Mouse (Mus musculus): ENCODE measurements at regions not wholly inside any gene's neighbourhood (a gene's known extent, or its start where the extent isn't known, plus 50 kb on each side); places are given as distances from the start of the nearest gene placed in this dataset.

GRCm38 (mm10) chr6:95179993-95180392 is 63.0 kb downstream of the Kbtbd8 start:
- 67% methylated on average over 2 of the region's 2 CpGs for WGBS
- Histone ChIP-seq H3K4me3 (no peak overlapping the region), H3K27me3 (replicated peaks; ENCODE audit: low read depth, poor library complexity, severe bottlenecking) (no peaks in the 10 kb centered on the region), H3K27ac (replicated peaks) (no peak overlapping the region), H3K9me3 (no peaks in the 10 kb centered on the region), H3K4me1 (peaks cover 7% of the 10 kb centered on the region), H3K36me3 (replicated peaks) (no peaks in the 10 kb centered on the region)
- no peak for DNase-seq (ENCODE audit: low spot score)

- DNase-seq (ENCODE audit: low spot score), result no peak
Measured at GRCm38 (mm10) chr6:95182238-95182637, 65.2 kb downstream of the Kbtbd8 start.

GRCm38 (mm10) chr6:95185074-95185931 is 68.3 kb downstream of the Kbtbd8 start:
- Histone ChIP-seq H3K27me3 (replicated peaks; ENCODE audit: low read depth, poor library complexity, severe bottlenecking) (no peaks in the 10 kb centered on the region), H3K27ac (replicated peaks) (no peak overlapping the region), H3K4me3 (no peak overlapping the region), H3K36me3 (replicated peaks) (no peaks in the 10 kb centered on the region), H3K9me3 (no peaks in the 10 kb centered on the region), H3K4me1 (peaks cover 17% of the 10 kb centered on the region)
- 81% methylated on average over 7 of the region's 7 CpGs for WGBS
- DNase-seq (ENCODE audit: low spot score), result no peak

More at GRCm38 (mm10) chr6:95182238-95182637, 65.2 kb downstream of the Kbtbd8 start:
- no peaks in the 10 kb centered on the region for H3K9me3 ChIP-seq
- peaks cover 13% of the 10 kb centered on the region for H3K4me1 ChIP-seq
- no peaks in the 10 kb centered on the region for H3K27me3 ChIP-seq (replicated peaks; ENCODE audit: low read depth, poor library complexity, severe bottlenecking)
- WGBS, result 38% methylated on average over 1 of the region's 1 CpGs
- no peak overlapping the region for H3K4me3 ChIP-seq
- H3K27ac ChIP-seq (replicated peaks), result no peak overlapping the region
- no peaks in the 10 kb centered on the region for H3K36me3 ChIP-seq (replicated peaks)

- H3K27ac ChIP-seq (replicated peaks), result no peak overlapping the region
- no peak for DNase-seq (ENCODE audit: low spot score)
- H3K4me1 ChIP-seq, result no peaks in the 10 kb centered on the region
- no peak overlapping the region for H3K4me3 ChIP-seq
- H3K36me3 ChIP-seq (replicated peaks), result no peaks in the 10 kb centered on the region
- WGBS, result 72% methylated on average over 2 of the region's 2 CpGs
- H3K27me3 ChIP-seq (replicated peaks; ENCODE audit: low read depth, poor library complexity, severe bottlenecking), result no peaks in the 10 kb centered on the region
- no peaks in the 10 kb centered on the region for H3K9me3 ChIP-seq
Measured at GRCm38 (mm10) chr6:95196631-95197030, 79.6 kb downstream of the Kbtbd8 start.

GRCm38 (mm10) chr6:95198611-95199010 is 81.6 kb downstream of the Kbtbd8 start:
- H3K9me3 ChIP-seq, result no peaks in the 10 kb centered on the region
- H3K27ac ChIP-seq (replicated peaks), result no peak overlapping the region
- H3K27me3 ChIP-seq (replicated peaks; ENCODE audit: low read depth, poor library complexity, severe bottlenecking), result no peaks in the 10 kb centered on the region
- no peak for DNase-seq (ENCODE audit: low spot score)
- 88% methylated on average over 6 of the region's 6 CpGs for WGBS
- no peaks in the 10 kb centered on the region for H3K36me3 ChIP-seq (replicated peaks)
- H3K4me1 ChIP-seq, result peaks cover 17% of the 10 kb centered on the region
- H3K4me3 ChIP-seq, result no peak overlapping the region

- H3K27me3 ChIP-seq (replicated peaks; ENCODE audit: low read depth, poor library complexity, severe bottlenecking), result no peaks in the 10 kb centered on the region; the same call in 1 of the 2 replicates
- H3K4me1 ChIP-seq, result peaks cover 29% of the 10 kb centered on the region
- H3K27ac ChIP-seq (replicated peaks), result peak overlapping the region; percentile 70
- H3K36me3 ChIP-seq (replicated peaks), result no peaks in the 10 kb centered on the region
- 35% methylated on average over 6 of the region's 6 CpGs for WGBS
- H3K4me3 ChIP-seq, result no peak overlapping the region
- DNase-seq (ENCODE audit: low spot score), result peak; percentile 27
- H3K9me3 ChIP-seq, result no peaks in the 10 kb centered on the region
Measured at GRCm38 (mm10) chr6:95202291-95202790, 85.3 kb downstream of the Kbtbd8 start.

GRCm38 (mm10) chr6:95202978-95203377 is 85.9 kb downstream of the Kbtbd8 start:
- Histone ChIP-seq H3K4me1 (peaks cover 29% of the 10 kb centered on the region), H3K4me3 (no peak overlapping the region), H3K36me3 (replicated peaks) (no peaks in the 10 kb centered on the region), H3K9me3 (no peaks in the 10 kb centered on the region), H3K27me3 (replicated peaks; ENCODE audit: low read depth, poor library complexity, severe bottlenecking) (no peaks in the 10 kb centered on the region; the same call in 1 of the 2 replicates), H3K27ac (replicated peaks) (no peak overlapping the region)
- WGBS, result 74% methylated on average over 9 of the region's 9 CpGs
- DNase-seq (ENCODE audit: low spot score), result no peak

- no peaks in the 10 kb centered on the region for H3K36me3 ChIP-seq (replicated peaks)
- H3K4me3 ChIP-seq, result no peak overlapping the region
- WGBS, result 59% methylated on average over 3 of the region's 3 CpGs
- H3K4me1 ChIP-seq, result peaks cover 29% of the 10 kb centered on the region
- no peak for DNase-seq (ENCODE audit: low spot score)
- H3K27ac ChIP-seq (replicated peaks), result no peak overlapping the region
- no peaks in the 10 kb centered on the region; the same call in 1 of the 2 replicates for H3K27me3 ChIP-seq (replicated peaks; ENCODE audit: low read depth, poor library complexity, severe bottlenecking)
- no peaks in the 10 kb centered on the region for H3K9me3 ChIP-seq
Measured at GRCm38 (mm10) chr6:95204231-95204630, 87.2 kb downstream of the Kbtbd8 start.

- no peaks in the 10 kb centered on the region; the same call in 1 of the 2 replicates for H3K27me3 ChIP-seq (replicated peaks; ENCODE audit: low read depth, poor library complexity, severe bottlenecking)
- WGBS, result 37% methylated on average over 2 of the region's 2 CpGs
- DNase-seq (ENCODE audit: low spot score), result peak; percentile 54
- no peak overlapping the region for H3K4me3 ChIP-seq
- H3K4me1 ChIP-seq, result peaks cover 25% of the 10 kb centered on the region
- no peaks in the 10 kb centered on the region for H3K9me3 ChIP-seq
- no peaks in the 10 kb centered on the region for H3K36me3 ChIP-seq (replicated peaks)
- H3K27ac ChIP-seq (replicated peaks), result no peak overlapping the region
Measured at GRCm38 (mm10) chr6:95207063-95207462, 90.0 kb downstream of the Kbtbd8 start.

GRCm38 (mm10) chr6:95217431-95217830 is 100.4 kb downstream of the Kbtbd8 start:
- Histone ChIP-seq H3K27me3 (replicated peaks; ENCODE audit: low read depth, poor library complexity, severe bottlenecking) (peaks cover 8% of the 10 kb centered on the region), H3K36me3 (replicated peaks) (no peaks in the 10 kb centered on the region), H3K9me3 (no peaks in the 10 kb centered on the region), H3K4me3 (no peak overlapping the region), H3K4me1 (no peaks in the 10 kb centered on the region), H3K27ac (replicated peaks) (no peak overlapping the region)
- DNase-seq (ENCODE audit: low spot score), result no peak
- 58% methylated on average over 6 of the region's 6 CpGs for WGBS

GRCm38 (mm10) chr6:95218830-95219229 is 101.8 kb downstream of the Kbtbd8 start:
- WGBS, result 65% methylated on average over 3 of the region's 3 CpGs
- Histone ChIP-seq H3K36me3 (replicated peaks) (no peaks in the 10 kb centered on the region), H3K4me3 (no peak overlapping the region), H3K27me3 (replicated peaks; ENCODE audit: low read depth, poor library complexity, severe bottlenecking) (peaks cover 8% of the 10 kb centered on the region), H3K4me1 (no peaks in the 10 kb centered on the region), H3K27ac (replicated peaks) (no peak overlapping the region), H3K9me3 (no peaks in the 10 kb centered on the region)
- DNase-seq (ENCODE audit: low spot score), result no peak

GRCm38 (mm10) chr6:95223537-95223936 is 98.4 kb upstream of the Gm10234 start:
- DNase-seq (ENCODE audit: low spot score), result peak; percentile 87
- Histone ChIP-seq H3K27ac (replicated peaks) (no peak overlapping the region), H3K4me3 (no peak overlapping the region), H3K27me3 (replicated peaks; ENCODE audit: low read depth, poor library complexity, severe bottlenecking) (no peaks in the 10 kb centered on the region), H3K4me1 (no peaks in the 10 kb centered on the region), H3K9me3 (no peaks in the 10 kb centered on the region), H3K36me3 (replicated peaks) (no peaks in the 10 kb centered on the region)
- 32% methylated on average over 7 of the region's 7 CpGs for WGBS

GRCm38 (mm10) chr6:95229885-95230284 is 92.0 kb upstream of the Gm10234 start:
- H3K4me1 ChIP-seq, result no peaks in the 10 kb centered on the region
- no peak for DNase-seq (ENCODE audit: low spot score)
- WGBS, result 81% methylated on average over 8 of the region's 8 CpGs
- no peaks in the 10 kb centered on the region for H3K27me3 ChIP-seq (replicated peaks; ENCODE audit: low read depth, poor library complexity, severe bottlenecking)
- no peaks in the 10 kb centered on the region for H3K36me3 ChIP-seq (replicated peaks)
- H3K27ac ChIP-seq (replicated peaks), result no peak overlapping the region
- H3K9me3 ChIP-seq, result no peaks in the 10 kb centered on the region
- H3K4me3 ChIP-seq, result no peak overlapping the region
